Mouse (Mus musculus): ENCODE measurements at regions not wholly inside any gene's neighbourhood (a gene's known extent, or its start where the extent isn't known, plus 50 kb on each side); places are given as distances from the start of the nearest gene placed in this dataset.

DNA sequence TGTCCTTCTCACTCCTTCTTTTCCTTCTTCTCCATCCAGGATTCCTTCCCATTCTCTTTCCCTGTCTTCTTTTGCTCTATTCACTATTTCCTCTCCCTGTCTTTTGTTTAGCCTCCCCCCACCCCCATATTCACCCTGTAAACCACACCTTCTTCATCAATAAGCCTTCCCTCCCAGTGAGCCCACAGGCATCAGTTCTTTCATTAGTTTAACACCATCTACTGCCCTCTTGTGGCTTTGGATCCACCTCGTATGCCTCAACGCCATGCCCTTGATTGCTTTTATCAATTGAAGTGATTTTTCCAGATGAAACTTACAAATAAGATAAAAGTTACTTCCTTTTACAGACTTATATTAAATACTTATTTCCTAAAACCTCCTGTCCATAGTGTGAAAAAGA, 494.7 kb upstream of the Nova1 start:
- TF ChIP-seq USF1 (IDR thresholded peaks at IDR 0.05; ENCODE audit: low read depth) (no peak), POLR2A (IDR thresholded peaks at IDR 0.05; ENCODE audit: insufficient read length, low read depth) (no peak), TCF12 (IDR thresholded peaks at IDR 0.05; ENCODE audit: insufficient read depth, poor library complexity, severe bottlenecking) (no peak), E2F4 (IDR thresholded peaks at IDR 0.05; ENCODE audit: insufficient read depth) (no peak), MAX (IDR thresholded peaks at IDR 0.05; ENCODE audit: low read depth) (no peak), CEBPB (IDR thresholded peaks at IDR 0.05; ENCODE audit: insufficient read depth, poor library complexity, severe bottlenecking) (no peak), SRF (IDR thresholded peaks at IDR 0.05; ENCODE audit: control insufficient read depth, insufficient read length, low read depth) (no peak)
